Mouse (Mus musculus) G1E (cell line): ENCODE results near the gene Aoc1.

Experiments used
- CTCF ChIP-seq: IDR thresholded peaks from 2 replicates; pipeline ENCODE4 v1.5.1; 2012; ENCODE audit warnings: low read depth, low read length, inconsistent platforms, mixed read lengths
- GATA1 ChIP-seq: IDR thresholded peaks from 2 replicates; pipeline ENCODE4 v1.6.1; 2012; ENCODE audit warnings: borderline replicate concordance, low read length, inconsistent platforms, mixed read lengths

DNA sequence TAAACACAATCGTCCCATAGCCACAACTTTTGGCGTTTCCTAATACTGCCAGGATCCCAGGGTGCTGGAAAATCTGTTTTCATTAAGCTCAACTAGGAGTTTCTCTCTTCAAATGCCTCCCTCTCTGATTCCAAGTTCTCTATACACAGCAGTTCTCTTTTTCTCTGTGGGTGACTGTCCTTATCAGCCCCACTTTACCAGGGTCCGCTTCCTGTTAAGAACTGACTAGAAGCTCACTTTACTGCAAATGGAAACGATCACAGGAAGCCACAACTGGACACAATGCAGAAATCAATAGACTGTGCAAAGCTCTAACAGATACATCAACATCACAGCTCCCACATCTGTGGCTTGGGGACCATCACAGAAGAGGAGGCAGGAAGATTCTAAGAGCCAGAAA is 21.5 kb downstream of the Aoc1 start:
- TF ChIP-seq CTCF, result no peak
- TF ChIP-seq GATA1, result no peak
